Mouse (Mus musculus) E14TG2a.4 (cell line): ENCODE results near the gene 2010111I01Rik.

Experiments used
- CTCF ChIP-seq: conservative IDR thresholded peaks from 2 replicates; pipeline ENCODE4 v1.5.1; 2014; ENCODE audit warnings: low read length
- NANOG ChIP-seq: IDR thresholded peaks from 2 replicates; pipeline ENCODE4 v1.6.1; 2014; ENCODE audit warnings: borderline replicate concordance, low read length, mixed read lengths
- POU5F1 ChIP-seq: IDR thresholded peaks from 2 replicates; pipeline ENCODE4 v1.6.1; 2014; ENCODE audit warnings: low read length, borderline replicate concordance

DNA sequence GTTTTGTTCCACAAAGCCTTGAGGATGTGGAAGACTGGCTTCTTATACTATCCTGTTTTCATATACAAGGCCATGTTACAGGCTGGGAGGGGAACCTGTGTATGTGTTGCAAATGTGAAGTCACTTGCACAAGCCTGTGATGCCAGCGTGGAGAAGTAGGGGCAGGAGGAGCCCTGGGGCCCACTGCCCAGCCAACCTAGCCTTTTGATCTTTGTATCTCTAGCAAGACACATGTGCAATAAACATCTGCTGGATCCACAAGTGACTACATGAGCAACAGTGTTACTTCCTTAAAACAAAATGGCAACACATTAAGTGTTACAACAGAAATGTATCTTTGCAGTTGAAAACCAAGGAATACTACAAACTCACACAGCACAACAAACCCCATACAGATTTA, 13.1 kb upstream of the 2010111I01Rik start:
- TF ChIP-seq CTCF: no peak
- no peak for TF ChIP-seq POU5F1
- no peak for TF ChIP-seq NANOG
